Mouse (Mus musculus): ENCODE results near the gene Mlc1. TPM values are rescaled to one million over a fixed set of nuclear protein-coding genes. Genes with fewer than 3 reads are reported as not detected.

Gene Mlc1
- total RNA-seq, 2 experiments from 2014 or later, result not detected

- DNase-seq, result no peak
These were observed 42.1 kb downstream of the Mlc1 start for GRCm38 (mm10) chr15:88936619-88937290.

GRCm38 (mm10) chr15:88934141-88934540, 44.7 kb downstream of the Mlc1 start:
- peak; percentile 36 for DNase-seq

GRCm38 (mm10) chr15:88932667-88933066, 46.1 kb downstream of the Mlc1 start:
- no peak for DNase-seq

- peak; percentile 40 for DNase-seq
These were observed 56.9 kb downstream of the Mlc1 start for GRCm38 (mm10) chr15:88921992-88922310.

- DNase-seq, result peak; percentile 86
These were observed 57.4 kb downstream of the Mlc1 start for GRCm38 (mm10) chr15:88921131-88921991.

GRCm38 (mm10) chr15:88920065-88920464, 58.7 kb downstream of the Mlc1 start:
- DNase-seq, result no peak

GRCm38 (mm10) chr15:88919328-88919727, 59.5 kb downstream of the Mlc1 start:
- no peak for DNase-seq

- no peak for DNase-seq
These were observed 61.7 kb downstream of the Mlc1 start for GRCm38 (mm10) chr15:88917126-88917525.

- no peak for DNase-seq
These were observed 62.4 kb downstream of the Mlc1 start for GRCm38 (mm10) chr15:88916366-88916765.

- DNase-seq, result no peak
These were observed 63.8 kb downstream of the Mlc1 start for GRCm38 (mm10) chr15:88915046-88915445.

- no peak for DNase-seq
These were observed 72.5 kb downstream of the Mlc1 start for GRCm38 (mm10) chr15:88906347-88906746.

Other genes with a start within 250 kb of the Mlc1 start
- gene Brd1, start 244.8 kb downstream of the Mlc1 start, total RNA-seq (2021), result 10 to 100 TPM; 45.1 to 46.7 TPM
- gene Zbed4, start 227.3 kb downstream of the Mlc1 start, total RNA-seq (2021), result 10 to 100 TPM; 17.8 to 18.9 TPM
- gene Alg12, start 159.7 kb downstream of the Mlc1 start, total RNA-seq (2021), result 1 to 10 TPM; 6.6 to 9.0 TPM
- 10 to 100 TPM; 20.2 to 25.7 TPM for gene Creld2, start 159.4 kb downstream of the Mlc1 start, total RNA-seq (2021)
- 10 to 100 TPM; 36.8 to 40.2 TPM for gene Pim3, start 116.8 kb downstream of the Mlc1 start, total RNA-seq (2021)
- not detected for gene Ttll8, start 24.6 kb downstream of the Mlc1 start, total RNA-seq (2021)
- 100 to 1,000 TPM; 109 to 121 TPM for gene Mov10l1, start 3.9 kb upstream of the Mlc1 start, total RNA-seq (2021)
- 1 to 10 TPM; 2.1 to 2.3 TPM for gene Panx2, start 80.7 kb upstream of the Mlc1 start, total RNA-seq (2021)
- 10 to 100 TPM; 45.1 to 47.6 TPM for gene Trabd, start 96.1 kb upstream of the Mlc1 start, total RNA-seq (2021)
- 10 to 100 TPM; 10.0 to 10.2 TPM for gene Selenoo, start 110.1 kb upstream of the Mlc1 start, total RNA-seq (2021)
- gene Tubgcp6, start 144.1 kb upstream of the Mlc1 start, total RNA-seq (2021), result 10 to 100 TPM; 15.9 to 16.1 TPM
- gene Hdac10, start 149.7 kb upstream of the Mlc1 start, total RNA-seq (2021), result 1 to 10 TPM; 9.0 to 9.5 TPM
- gene Mapk12, start 161.7 kb upstream of the Mlc1 start, total RNA-seq (2021), result 10 to 100 TPM; 28.8 to 28.9 TPM
- 1 to 10 TPM; 4.1 to 5.4 TPM for gene Mapk11, start 170.6 kb upstream of the Mlc1 start, total RNA-seq (2021)
- gene Plxnb2, start 201.8 kb upstream of the Mlc1 start, total RNA-seq (2021), result 100 to 1,000 TPM; 132 to 137 TPM
- gene Dennd6b, start 217.5 kb upstream of the Mlc1 start, total RNA-seq (2021), result 10 to 100 TPM in 1 of 2 experiments, 1 to 10 TPM in 1; 8.7 to 10.3 TPM
- 10 to 100 TPM; 51.4 to 54.7 TPM for gene Ppp6r2, start 232.5 kb upstream of the Mlc1 start, total RNA-seq (2021)